Mouse (Mus musculus) forebrain, embryonic 16.5 days (tissue): ENCODE results near the gene Ndufa3. TPM values are rescaled to one million over a fixed set of nuclear protein-coding genes. Genes with fewer than 3 reads are reported as not detected.
A peak's percentile ranks its signal among the peaks of the same experiment; 100 is the strongest.

Source experiments
- ATAC-seq: fragments of 200-750 bp; cut with Nextera tagmentation; 2 replicates; pipeline ENCODE4 v1.8.0; 2017; ENCODE audit warnings: mild to moderate bottlenecking, moderate library complexity
- H3K27ac ChIP-seq: fragments of 300-500 bp; sonication (generic); 2 replicates; pipeline ENCODE4 v1.5.1; 2014; ENCODE audit warnings: low read length, control low read depth
- H3K27me3 ChIP-seq: fragments of 300-500 bp; sonication (generic); replicated peaks from 2 replicates; pipeline ENCODE4 v1.6.1; 2014; ENCODE audit warnings: low read length; ENCODE audit not compliant: control insufficient read depth, insufficient read depth
- H3K36me3 ChIP-seq: fragments of 300-500 bp; sonication (generic); 2 replicates; pipeline ENCODE4 v1.6.1; 2014; ENCODE audit not compliant: control insufficient read depth, insufficient read depth
- H3K4me1 ChIP-seq: fragments of 300-500 bp; sonication (generic); replicated peaks from 2 replicates; pipeline ENCODE4 v1.6.1; 2014; ENCODE audit warnings: low read length; ENCODE audit not compliant: control insufficient read depth, insufficient read depth
- H3K4me2 ChIP-seq: fragments of 300-500 bp; sonication (generic); 2 replicates; pipeline ENCODE4 v1.6.1; 2014; ENCODE audit warnings: mild to moderate bottlenecking, low read length, control low read depth
- H3K4me3 ChIP-seq: fragments of 300-500 bp; sonication (generic); replicated peaks from 2 replicates; pipeline ENCODE4 v1.5.1; 2014; ENCODE audit warnings: mild to moderate bottlenecking, low read length, control low read depth
- H3K9ac ChIP-seq: fragments of 300-500 bp; sonication (generic); replicated peaks from 2 replicates; pipeline ENCODE4 v1.6.1; 2014; ENCODE audit warnings: low read depth, low read length, control low read depth
- H3K9me3 ChIP-seq: fragments of 300-500 bp; sonication (generic); 2 replicates; pipeline ENCODE4 v1.6.1; 2016; ENCODE audit warnings: low read length; ENCODE audit not compliant: control insufficient read depth
- WGBS: fragments of 180-500 bp; shearing (Covaris S2); extraction: QIAGEN DNeasy Blood & Tissue Kit; methylation state at CpG from one replicate; pipeline ENCODE4 v1.1.7; 2014; 5-methylcytosine and 5-hydroxymethylcytosine counted together
- polyA plus RNA-seq: library from polyadenylated mRNA; unstranded; fragments of >200 nt; fragmentation: Nextera tagmentation; extraction: Ambion mirVana; gene quantifications from 2 replicates; pipeline ENCODE4 v1.2.1, GENCODE M21; 2015

Gene Ndufa3
- polyA plus RNA-seq, 1 experiment from 2014 or later, result 357 TPM

- Histone ChIP-seq H3K9ac (peak overlapping the region; percentile 68), H3K4me3 (peak overlapping the region; percentile 75), H3K36me3 (peaks cover 8% of the 10 kb centered on the region), H3K27ac (peak overlapping the region; percentile 81; the same call in 1 of the 2 replicates), H3K4me2 (peak overlapping the region; percentile 99), H3K9me3 (no peaks in the 10 kb centered on the region), H3K4me1 (peaks cover 26% of the 10 kb centered on the region), H3K27me3 (no peaks in the 10 kb centered on the region)
- peak; percentile 49 for ATAC-seq
- WGBS, result 40% methylated on average over 4 of the region's 4 CpGs
Observed at GRCm38 (mm10) chr7:3629030-3629429, 11.9 kb downstream of the Ndufa3 start.

DNA sequence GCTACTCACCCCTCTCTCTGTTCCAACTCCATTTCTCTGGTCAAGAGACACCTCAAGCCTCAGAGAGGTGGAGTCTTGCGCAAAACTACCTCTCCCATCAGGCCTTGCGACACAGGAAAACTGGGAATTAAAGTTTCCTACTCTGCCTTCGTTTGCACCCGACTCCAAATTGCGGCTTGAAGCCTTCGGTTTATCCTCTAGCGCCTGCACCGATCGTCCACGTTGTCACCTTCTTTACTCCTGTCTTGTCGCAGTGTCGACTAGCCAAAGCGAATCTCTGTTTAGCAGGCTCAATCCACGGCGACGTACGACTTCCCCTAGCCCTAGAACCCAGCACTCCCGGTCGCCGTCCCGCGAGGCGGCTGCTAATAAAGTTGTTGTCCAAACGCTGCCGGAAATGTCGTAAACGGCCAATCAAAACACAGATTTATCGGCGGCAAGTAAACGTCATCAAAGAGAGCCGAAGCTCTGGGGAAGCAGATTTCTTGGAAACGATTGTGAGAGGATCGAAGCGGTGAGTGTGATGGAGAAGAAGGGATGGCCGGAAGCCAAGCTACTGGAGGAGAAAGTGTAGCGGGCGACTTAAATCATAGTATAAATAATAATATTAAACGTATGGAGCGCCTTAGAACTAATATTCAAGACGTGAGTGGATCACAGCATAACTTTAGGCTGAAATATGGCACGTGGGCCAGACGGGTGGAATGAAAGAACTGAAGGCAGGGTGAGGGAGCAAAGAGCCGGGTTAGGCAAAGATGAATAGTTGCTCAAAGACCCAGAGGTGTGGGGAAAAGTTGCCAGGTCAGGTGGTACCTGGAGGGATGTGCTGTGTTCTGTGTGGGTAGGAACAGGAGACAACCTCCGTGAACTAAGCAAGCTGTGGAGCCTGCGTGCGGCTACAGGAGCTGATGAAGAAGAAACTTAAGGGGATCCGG is 12.6 kb downstream of the Ndufa3 start, which contains the start of the genes Tfpt and Prpf31:
Gene Tfpt (minus strand): TSS at position 387 of the 935 bp plus-strand sequence.
Gene Prpf31 (plus strand): TSS at position 443 of the 935 bp plus-strand sequence.
- peak within 1 kb of the TSS; percentile 99 for H3K4me2 ChIP-seq

DNA sequence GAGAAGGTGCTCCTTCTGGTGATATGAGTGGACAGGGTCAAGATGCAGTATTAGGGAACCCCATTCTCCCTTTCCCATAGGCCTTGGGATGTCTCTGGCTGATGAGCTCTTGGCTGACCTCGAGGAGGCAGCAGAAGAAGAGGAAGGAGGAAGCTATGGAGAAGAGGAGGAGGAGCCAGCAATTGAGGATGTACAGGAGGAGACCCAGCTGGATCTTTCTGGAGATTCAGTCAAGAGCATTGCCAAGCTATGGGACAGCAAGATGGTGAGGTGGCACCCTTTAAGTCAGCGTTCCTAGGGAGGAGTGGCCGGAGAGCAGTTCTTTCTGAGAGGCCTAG is 13.3 kb downstream of the Ndufa3 start:
- Histone ChIP-seq H3K36me3 (peaks cover 3% of the 10 kb centered on the region; the same call in 1 of the 2 replicates), H3K27ac (no peak overlapping the region), H3K4me3 (peak overlapping the region; percentile 75), H3K9me3 (no peaks in the 10 kb centered on the region), H3K4me1 (peaks cover 26% of the 10 kb centered on the region), H3K27me3 (no peaks in the 10 kb centered on the region), H3K4me2 (peak overlapping the region; percentile 81), H3K9ac (peak overlapping the region; percentile 74)
- ATAC-seq, result no peak
- WGBS, result 65% methylated on average over 3 of the region's 3 CpGs

More for the DNA sequence above, 12.6 kb downstream of the Ndufa3 start, which contains the start of the genes Tfpt and Prpf31:
- peak within 1 kb of the TSS; percentile 75 for H3K4me3 ChIP-seq
- H3K9me3 ChIP-seq, result no peaks in the 10 kb centered on the region
- peaks cover 2% of the 10 kb centered on the region; the same call in 1 of the 2 replicates for H3K36me3 ChIP-seq
- peaks cover 26% of the 10 kb centered on the region for H3K4me1 ChIP-seq
- peak within 1 kb of the TSS; percentile 74 for H3K9ac ChIP-seq
- ATAC-seq, result peak; percentile 88
- no peaks in the 10 kb centered on the region for H3K27me3 ChIP-seq
- WGBS, result under 1% methylated on average over 47 of the region's 47 CpGs
- H3K27ac ChIP-seq, result peak within 1 kb of the TSS; percentile 81

- ATAC-seq, result no peak
- no peak overlapping the region for H3K4me2 ChIP-seq
- WGBS, result 73% methylated on average over 5 of the region's 5 CpGs
Observed at GRCm38 (mm10) chr7:3643412-3643811, 26.2 kb downstream of the Ndufa3 start.

GRCm38 (mm10) chr7:3643843-3644242 is 26.7 kb downstream of the Ndufa3 start:
- 23% methylated on average over 9 of the region's 9 CpGs for WGBS
- H3K4me2 ChIP-seq, result peak overlapping the region; percentile 76

More at GRCm38 (mm10) chr7:3643412-3643811, 26.2 kb downstream of the Ndufa3 start:
- Histone ChIP-seq H3K27me3 (no peaks in the 10 kb centered on the region), H3K27ac (no peak overlapping the region), H3K9ac (no peak overlapping the region), H3K4me1 (peaks cover 31% of the 10 kb centered on the region), H3K36me3 (peaks cover 12% of the 10 kb centered on the region), H3K9me3 (no peaks in the 10 kb centered on the region), H3K4me3 (no peak overlapping the region)

GRCm38 (mm10) chr7:3644348-3644671 is 27.1 kb downstream of the Ndufa3 start:
- peak overlapping the region; percentile 47 for H3K4me3 ChIP-seq
- ATAC-seq, result no peak
- H3K9me3 ChIP-seq, result no peaks in the 10 kb centered on the region
- peak overlapping the region; percentile 76 for H3K4me2 ChIP-seq
- H3K27me3 ChIP-seq, result no peaks in the 10 kb centered on the region
- 1% methylated on average over 11 of the region's 11 CpGs for WGBS
- peaks cover 12% of the 10 kb centered on the region for H3K36me3 ChIP-seq
- H3K9ac ChIP-seq, result peak overlapping the region; percentile 33; the same call in 1 of the 2 replicates
- H3K4me1 ChIP-seq, result peaks cover 37% of the 10 kb centered on the region
- H3K27ac ChIP-seq, result peak overlapping the region; percentile 62

More at GRCm38 (mm10) chr7:3643843-3644242, 26.7 kb downstream of the Ndufa3 start:
- peaks cover 12% of the 10 kb centered on the region for H3K36me3 ChIP-seq
- ATAC-seq, result no peak
- peak overlapping the region; percentile 47 for H3K4me3 ChIP-seq
- H3K27me3 ChIP-seq, result no peaks in the 10 kb centered on the region
- no peak overlapping the region for H3K27ac ChIP-seq
- no peak overlapping the region; the same call in 1 of the 2 replicates for H3K9ac ChIP-seq
- H3K9me3 ChIP-seq, result no peaks in the 10 kb centered on the region
- H3K4me1 ChIP-seq, result peaks cover 34% of the 10 kb centered on the region

GRCm38 (mm10) chr7:3644672-3645487 is 27.7 kb downstream of the Ndufa3 start, which contains the start of gene Cnot3:
TSS of gene Cnot3 (plus strand) at chr7:3645268.
- H3K9me3 ChIP-seq, result no peaks in the 10 kb centered on the region
- H3K27ac ChIP-seq, result peak within 1 kb of the TSS; percentile 97
- H3K4me1 ChIP-seq, result peaks cover 37% of the 10 kb centered on the region
- ATAC-seq, result peak; percentile 97
- H3K27me3 ChIP-seq, result no peaks in the 10 kb centered on the region
- peak within 1 kb of the TSS; percentile 80 for H3K9ac ChIP-seq
- H3K4me2 ChIP-seq, result peak within 1 kb of the TSS; percentile 88
- WGBS, result 0% methylated on average over 48 of the region's 58 CpGs
- peak within 1 kb of the TSS; percentile 71 for H3K4me3 ChIP-seq
- H3K36me3 ChIP-seq, result peaks cover 9% of the 10 kb centered on the region

- no peak for ATAC-seq
- H3K4me2 ChIP-seq, result peak overlapping the region; percentile 88
- H3K9ac ChIP-seq, result peak overlapping the region; percentile 80
- H3K4me3 ChIP-seq, result peak overlapping the region; percentile 71
- H3K4me1 ChIP-seq, result peaks cover 37% of the 10 kb centered on the region
- H3K27me3 ChIP-seq, result no peaks in the 10 kb centered on the region
- H3K36me3 ChIP-seq, result peaks cover 9% of the 10 kb centered on the region
- H3K27ac ChIP-seq, result peak overlapping the region; percentile 97
- H3K9me3 ChIP-seq, result no peaks in the 10 kb centered on the region
- under 1% methylated on average over 45 of the region's 58 CpGs for WGBS
Observed at GRCm38 (mm10) chr7:3645488-3646025, 28.4 kb downstream of the Ndufa3 start.
